Mouse (Mus musculus): ENCODE measurements at regions not wholly inside any gene's neighbourhood (a gene's known extent, or its start where the extent isn't known, plus 50 kb on each side); places are given as distances from the start of the nearest gene placed in this dataset.

DNA sequence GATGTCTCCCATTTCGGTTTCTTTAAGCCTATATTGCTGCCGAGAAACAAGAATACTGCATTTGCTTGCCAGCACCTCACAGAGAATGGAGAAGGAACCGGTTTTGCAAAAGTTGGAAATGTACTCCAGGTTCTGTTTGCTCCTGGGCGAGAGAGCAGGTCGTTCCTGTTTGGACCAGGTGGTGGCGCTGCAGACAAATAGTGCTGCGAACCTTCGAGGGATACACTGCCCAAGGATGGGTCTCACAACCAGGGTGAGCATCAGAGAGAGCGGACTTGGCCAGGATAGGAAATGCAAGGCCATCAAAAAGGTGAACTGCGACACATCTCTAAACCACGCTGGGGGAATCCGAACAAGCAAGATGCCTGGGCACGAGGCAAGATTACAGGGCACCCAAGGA, 54.0 kb upstream of the Ets2 start:
- H3K4me2 ChIP-seq (replicated peaks; ENCODE audit: low read depth, low read length), result no peak overlapping the region
- no peak overlapping the region for H3K9ac ChIP-seq (ENCODE audit: low read depth, low read length)
- H3K27me3 ChIP-seq (ENCODE audit: control insufficient read depth, insufficient read depth, low read length), result no peaks in the 10 kb centered on the region
- H3K4me1 ChIP-seq (replicated peaks; ENCODE audit: control insufficient read depth, insufficient read depth, low read length), result no peaks in the 10 kb centered on the region
- H3K27ac ChIP-seq (ENCODE audit: low read depth, low read length), result no peak overlapping the region
- WGBS, result 18% methylated on average over 13 of the region's 13 CpGs
- no peaks in the 10 kb centered on the region for H3K9me3 ChIP-seq (ENCODE audit: control insufficient read depth, low read length)
- ATAC-seq (ENCODE audit: low FRiP score), result no peak
- no peaks in the 10 kb centered on the region for H3K36me3 ChIP-seq (ENCODE audit: control insufficient read depth, insufficient read depth, low read length)
- H3K4me3 ChIP-seq (ENCODE audit: low read depth, low read length), result no peak overlapping the region
- DNase-seq (ENCODE audit: low spot score), result peak; percentile 87

DNA sequence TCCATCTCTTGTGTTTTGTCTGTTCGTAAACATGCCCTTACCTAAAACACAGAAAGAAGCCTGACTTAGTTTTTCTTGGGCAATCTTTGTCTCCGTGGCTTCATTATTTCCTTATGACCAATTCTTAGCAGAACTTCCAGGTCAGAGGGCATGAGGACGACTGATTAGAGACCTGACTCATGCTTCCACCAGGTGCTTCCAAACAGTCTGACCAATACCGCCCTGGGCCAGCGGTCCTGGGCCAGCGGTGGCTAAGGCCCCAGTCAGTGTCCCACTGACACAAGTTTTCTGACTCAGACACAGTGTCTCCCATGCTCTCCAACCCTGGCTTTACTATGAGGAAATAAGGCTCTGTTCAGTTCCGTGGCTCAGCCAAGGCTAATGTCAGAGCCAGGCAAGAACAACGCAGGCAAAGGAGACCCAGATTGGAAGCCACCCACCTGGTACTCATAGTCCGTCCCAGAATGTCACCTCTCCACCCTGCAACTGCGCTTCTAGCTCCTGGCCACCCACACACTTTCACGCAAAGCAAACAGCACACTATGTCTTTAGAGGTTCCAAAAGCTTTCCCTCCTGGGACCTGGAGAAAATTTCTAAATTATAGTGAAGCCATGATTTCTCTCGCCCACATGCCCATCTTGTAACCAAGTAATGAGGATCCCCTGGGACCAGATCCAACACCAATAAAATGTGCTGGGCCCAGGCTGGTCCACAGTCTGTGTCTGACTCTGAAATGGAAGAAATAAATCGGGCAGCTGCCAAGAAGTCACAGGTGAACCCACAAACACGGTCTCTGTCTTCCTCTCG, 56.6 kb upstream of the Erg start:
- ATAC-seq (ENCODE audit: low FRiP score) (no peak), DNase-seq (ENCODE audit: low spot score) (no peak)
- no peak overlapping the region for H3K4me3 ChIP-seq (ENCODE audit: low read depth, low read length)
- no peaks in the 10 kb centered on the region for H3K4me1 ChIP-seq (replicated peaks; ENCODE audit: control insufficient read depth, insufficient read depth, low read length)
- no peak overlapping the region for H3K27ac ChIP-seq (ENCODE audit: low read depth, low read length)
- 86% methylated on average over 15 of the region's 15 CpGs for WGBS
- H3K9me3 ChIP-seq (ENCODE audit: control insufficient read depth, low read length), result no peaks in the 10 kb centered on the region
- H3K27me3 ChIP-seq (ENCODE audit: control insufficient read depth, insufficient read depth, low read length), result no peaks in the 10 kb centered on the region
- H3K9ac ChIP-seq (ENCODE audit: low read depth, low read length), result no peak overlapping the region
- H3K36me3 ChIP-seq (ENCODE audit: control insufficient read depth, insufficient read depth, low read length), result no peaks in the 10 kb centered on the region
- H3K4me2 ChIP-seq (replicated peaks; ENCODE audit: low read depth, low read length), result no peak overlapping the region

DNA sequence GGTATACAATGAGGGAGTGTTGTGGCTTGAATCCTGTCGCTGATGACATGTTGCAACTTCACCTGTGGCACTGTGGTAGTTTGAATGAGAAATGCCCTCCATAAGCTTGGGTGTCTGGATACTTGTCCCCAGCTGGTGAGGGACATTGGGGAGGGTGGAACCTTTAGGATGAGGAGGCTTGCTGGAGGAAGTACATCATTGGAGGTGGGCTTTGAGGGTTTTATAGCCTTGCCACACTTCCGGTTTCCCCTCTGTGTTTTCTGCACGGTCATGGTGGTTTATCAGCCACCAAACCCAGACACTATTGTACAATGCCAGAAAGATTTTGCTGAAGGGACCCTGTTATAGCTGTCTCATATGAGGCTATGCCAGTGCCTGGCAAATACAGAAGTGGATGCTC, 54.3 kb upstream of the Erg start:
- 93% methylated on average over 3 of the region's 3 CpGs for WGBS

DNA sequence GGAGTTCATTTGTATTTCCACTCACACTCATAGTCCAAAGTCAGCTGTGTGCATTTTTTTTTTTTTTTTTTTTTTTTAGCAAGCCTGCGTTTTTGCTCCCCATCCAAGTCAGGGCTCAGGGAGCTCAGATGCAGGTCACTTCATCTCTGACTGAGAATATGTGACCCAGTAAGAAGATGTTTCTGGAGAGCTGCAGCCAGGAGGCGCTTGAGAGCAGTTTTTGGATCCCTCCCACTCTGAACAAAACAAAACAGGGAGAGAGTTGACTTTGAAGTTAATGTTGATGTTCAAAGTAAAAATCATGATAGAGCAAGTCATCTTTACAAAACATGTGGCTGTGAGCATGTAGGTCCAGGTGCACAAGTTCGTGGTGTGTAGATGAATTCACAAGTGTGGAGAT, 53.3 kb upstream of the Erg start:
- 88% methylated on average over 3 of the region's 3 CpGs for WGBS
- Histone ChIP-seq H3K27me3 (ENCODE audit: control insufficient read depth, insufficient read depth, low read length) (no peaks in the 10 kb centered on the region), H3K9me3 (ENCODE audit: control insufficient read depth, low read length) (no peaks in the 10 kb centered on the region), H3K27ac (ENCODE audit: low read depth, low read length) (no peak overlapping the region), H3K4me1 (replicated peaks; ENCODE audit: control insufficient read depth, insufficient read depth, low read length) (no peaks in the 10 kb centered on the region), H3K4me2 (replicated peaks; ENCODE audit: low read depth, low read length) (no peak overlapping the region), H3K4me3 (ENCODE audit: low read depth, low read length) (no peak overlapping the region), H3K9ac (ENCODE audit: low read depth, low read length) (no peak overlapping the region), H3K36me3 (ENCODE audit: control insufficient read depth, insufficient read depth, low read length) (no peaks in the 10 kb centered on the region)
- DNase-seq (ENCODE audit: low spot score), result no peak
- no peak for ATAC-seq (ENCODE audit: low FRiP score)

More for the DNA sequence above, 54.3 kb upstream of the Erg start:
- Histone ChIP-seq H3K27me3 (ENCODE audit: control insufficient read depth, insufficient read depth, low read length) (no peaks in the 10 kb centered on the region), H3K36me3 (ENCODE audit: control insufficient read depth, insufficient read depth, low read length) (no peaks in the 10 kb centered on the region), H3K4me2 (replicated peaks; ENCODE audit: low read depth, low read length) (no peak overlapping the region), H3K9ac (ENCODE audit: low read depth, low read length) (no peak overlapping the region), H3K4me3 (ENCODE audit: low read depth, low read length) (no peak overlapping the region), H3K4me1 (replicated peaks; ENCODE audit: control insufficient read depth, insufficient read depth, low read length) (no peaks in the 10 kb centered on the region), H3K9me3 (ENCODE audit: control insufficient read depth, low read length) (no peaks in the 10 kb centered on the region), H3K27ac (ENCODE audit: low read depth, low read length) (no peak overlapping the region)
- no peak for ATAC-seq (ENCODE audit: low FRiP score)
- DNase-seq (ENCODE audit: low spot score), result no peak

DNA sequence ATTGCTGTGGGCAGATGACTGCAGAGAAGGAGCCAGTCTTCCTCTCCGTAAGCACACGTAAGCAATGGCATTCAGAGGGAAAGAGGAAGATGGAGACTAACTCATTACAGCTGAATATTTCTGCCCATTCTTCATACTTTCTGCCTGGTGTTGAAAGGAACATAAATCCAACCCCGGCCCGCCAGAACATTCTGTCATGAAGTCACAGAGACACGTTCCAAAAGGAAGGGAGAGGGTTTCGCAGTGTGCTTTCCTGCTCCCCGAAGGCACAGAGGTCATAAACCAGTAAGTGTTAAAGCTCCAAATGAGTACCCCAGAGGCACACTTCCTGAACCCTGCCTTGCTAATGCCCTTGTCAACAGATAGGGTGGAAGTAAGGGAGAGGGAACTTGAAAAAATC, 51.5 kb upstream of the Erg start:
- Histone ChIP-seq H3K9ac (ENCODE audit: low read depth, low read length) (no peak overlapping the region), H3K27me3 (ENCODE audit: control insufficient read depth, insufficient read depth, low read length) (no peaks in the 10 kb centered on the region), H3K4me3 (ENCODE audit: low read depth, low read length) (no peak overlapping the region), H3K36me3 (ENCODE audit: control insufficient read depth, insufficient read depth, low read length) (no peaks in the 10 kb centered on the region), H3K4me2 (replicated peaks; ENCODE audit: low read depth, low read length) (no peak overlapping the region), H3K4me1 (replicated peaks; ENCODE audit: control insufficient read depth, insufficient read depth, low read length) (no peaks in the 10 kb centered on the region), H3K27ac (ENCODE audit: low read depth, low read length) (no peak overlapping the region), H3K9me3 (ENCODE audit: control insufficient read depth, low read length) (no peaks in the 10 kb centered on the region)
- no peak for DNase-seq (ENCODE audit: low spot score)
- no peak for ATAC-seq (ENCODE audit: low FRiP score)
- WGBS, result 74% methylated on average over 7 of the region's 7 CpGs

DNA sequence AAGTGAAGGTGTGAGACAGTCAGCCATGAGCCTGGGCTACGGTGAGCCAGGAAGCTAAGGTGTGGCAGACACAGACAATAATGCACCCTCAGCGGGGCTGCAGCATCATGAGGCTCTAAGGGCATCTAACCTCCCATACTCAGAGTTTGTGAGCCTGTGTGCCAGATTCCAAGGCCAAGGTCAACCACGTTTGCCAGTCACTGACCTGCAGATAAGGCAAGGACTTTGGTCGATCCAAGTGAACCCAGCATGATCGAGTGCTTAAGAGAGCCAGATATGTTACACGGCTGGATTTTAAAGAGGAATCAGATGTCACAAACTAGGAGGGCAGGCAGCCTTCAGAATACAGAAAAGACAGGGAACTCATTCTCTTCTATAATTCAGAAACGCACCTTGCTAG, 50.2 kb upstream of the Erg start:
- no peak overlapping the region for H3K4me3 ChIP-seq (ENCODE audit: low read depth, low read length)
- H3K27ac ChIP-seq (ENCODE audit: low read depth, low read length), result no peak overlapping the region
- no peaks in the 10 kb centered on the region for H3K9me3 ChIP-seq (ENCODE audit: control insufficient read depth, low read length)
- WGBS, result 85% methylated on average over 7 of the region's 7 CpGs
- no peaks in the 10 kb centered on the region for H3K4me1 ChIP-seq (replicated peaks; ENCODE audit: control insufficient read depth, insufficient read depth, low read length)
- H3K36me3 ChIP-seq (ENCODE audit: control insufficient read depth, insufficient read depth, low read length), result no peaks in the 10 kb centered on the region
- no peak for ATAC-seq (ENCODE audit: low FRiP score)
- H3K4me2 ChIP-seq (replicated peaks; ENCODE audit: low read depth, low read length), result no peak overlapping the region
- H3K27me3 ChIP-seq (ENCODE audit: control insufficient read depth, insufficient read depth, low read length), result no peaks in the 10 kb centered on the region
- H3K9ac ChIP-seq (ENCODE audit: low read depth, low read length), result no peak overlapping the region
- no peak for DNase-seq (ENCODE audit: low spot score)

Measured in hindbrain, embryonic 11.5 days (tissue).